8 mouse cellular contexts compared by ENCODE assay signal in genomic region chr3:127225799-127226730, GRCm38 (mm10).
DNase-seq lines count a peak whose midpoint lies in the region; ATAC-seq and TF ChIP-seq lines count a peak whose summit lies in the region.

No protein-coding gene starts in this region.

- TF ChIP-seq POLR2A in cerebellum, adult 2 months (IDR thresholded peaks at IDR 0.05; ENCODE audit: borderline replicate concordance, insufficient read depth, low read length), result peak; percentile 73; the same call in 1 of the 2 replicates

- H3K4me1 ChIP-seq in cerebellum, adult 2 months (ENCODE audit: control insufficient read depth, insufficient read depth, low read length), result peaks cover 4% of the 10 kb centered on the region; the same call in 1 of the 2 replicates
- peaks cover 13% of the 10 kb centered on the region for H3K4me1 ChIP-seq in kidney, embryonic 16.5 days (ENCODE audit: insufficient read depth, low read length)
- H3K4me1 ChIP-seq in neural tube, embryonic 13.5 days (replicated peaks), result peaks cover 43% of the 10 kb centered on the region

- no peaks in the 10 kb centered on the region for H3K36me3 ChIP-seq in kidney, embryonic 16.5 days (ENCODE audit: insufficient read depth, low read length)
- no peaks in the 10 kb centered on the region for H3K36me3 ChIP-seq in neural tube, embryonic 13.5 days

- H3K27ac ChIP-seq in cerebellum, adult 2 months (ENCODE audit: insufficient read depth, low read length), result peak overlapping the region; percentile 93
- H3K27ac ChIP-seq in kidney, embryonic 16.5 days (ENCODE audit: low read length), result no peak overlapping the region
- H3K27ac ChIP-seq in neural tube, embryonic 13.5 days (replicated peaks), result peak overlapping the region; percentile 92

- DNase-seq in adrenal gland, postnatal 10 days, result peak; percentile 41
- DNase-seq in adrenal gland, adult 2 months, result no peak
- peak; percentile 80 to 87 for DNase-seq in cerebellum, adult 2 months
- peak; percentile 16 for DNase-seq in forelimb bud, embryonic 11.5 days (ENCODE audit: low read depth, low spot score)
- DNase-seq in liver, result peak; percentile 4
- no peak for DNase-seq in adipocyte (ENCODE audit: low spot score)

- no peak for TF ChIP-seq CTCF in cerebellum, adult 2 months (IDR thresholded peaks at IDR 0.05; ENCODE audit: borderline replicate concordance, insufficient read depth, low read depth, low read length)

- peak; percentile 89; the same call in 1 of the 2 replicates for ATAC-seq in kidney, embryonic 16.5 days (ENCODE audit: low FRiP score, low TSS enrichment)
- ATAC-seq in neural tube, embryonic 13.5 days (ENCODE audit: low read depth), result peak; percentile 95

- peak overlapping the region; percentile 71 for H3K4me2 ChIP-seq in kidney, embryonic 16.5 days (replicated peaks; ENCODE audit: low read depth, low read length)
- peak overlapping the region; percentile 64 for H3K4me2 ChIP-seq in neural tube, embryonic 13.5 days

- peak overlapping the region; percentile 99 for H3K4me3 ChIP-seq in cerebellum, adult 2 months (replicated peaks; ENCODE audit: insufficient read depth, low read depth, low read length)
- H3K4me3 ChIP-seq in kidney, embryonic 16.5 days (ENCODE audit: low read length), result peak overlapping the region; percentile 38
- H3K4me3 ChIP-seq in neural tube, embryonic 13.5 days, result peak overlapping the region; percentile 57

- H3K27me3 ChIP-seq in cerebellum, adult 2 months (ENCODE audit: control insufficient read depth, insufficient read depth, low read length), result no peaks in the 10 kb centered on the region
- no peaks in the 10 kb centered on the region for H3K27me3 ChIP-seq in kidney, embryonic 16.5 days (ENCODE audit: insufficient read depth, low read length)
- no peaks in the 10 kb centered on the region for H3K27me3 ChIP-seq in neural tube, embryonic 13.5 days

- H3K9me3 ChIP-seq in kidney, embryonic 16.5 days (ENCODE audit: low read length), result no peaks in the 10 kb centered on the region
- no peaks in the 10 kb centered on the region for H3K9me3 ChIP-seq in neural tube, embryonic 13.5 days

- 3% methylated on average over 26 of the region's 26 CpGs for WGBS in cerebellum, adult 2 months
- WGBS in kidney, embryonic 16.5 days, result 4% methylated on average over 26 of the region's 26 CpGs
- 3% methylated on average over 26 of the region's 26 CpGs for WGBS in neural tube, embryonic 13.5 days

- no peak overlapping the region for H3K9ac ChIP-seq in kidney, embryonic 16.5 days (replicated peaks; ENCODE audit: low read length)
- peak overlapping the region; percentile 75 for H3K9ac ChIP-seq in neural tube, embryonic 13.5 days

Comparison
In these comparisons a context has a peak if more than half of its experiments do, and no peak if none do; other contexts are left out.
1. DNase-seq: peak in adrenal gland, postnatal 10 days (single experiment), cerebellum, adult 2 months (2 of 2), forelimb bud, embryonic 11.5 days (single experiment) and liver (single experiment); none in adrenal gland, adult 2 months (single experiment) and adipocyte (single experiment).
2. H3K4me3 ChIP-seq: peak in every context shown above with its lines; median percentile 99 in cerebellum, adult 2 months; 57 in neural tube, embryonic 13.5 days; 38 in kidney, embryonic 16.5 days.